Mouse (Mus musculus) bone marrow macrophage, adult 2 months (primary cell): ENCODE data around the gene Galnt6.

Experiments used
- CTCF ChIP-seq: IDR thresholded peaks from 2 replicates; pipeline ENCODE4 v1.5.1; 2012; ENCODE audit warnings: low read depth, mild to moderate bottlenecking, low read length, moderate library complexity
- POLR2A ChIP-seq: IDR thresholded peaks from 2 replicates; pipeline ENCODE4 v1.6.1; 2012; ENCODE audit warnings: mild to moderate bottlenecking, low read depth, low read length, borderline replicate concordance

DNA sequence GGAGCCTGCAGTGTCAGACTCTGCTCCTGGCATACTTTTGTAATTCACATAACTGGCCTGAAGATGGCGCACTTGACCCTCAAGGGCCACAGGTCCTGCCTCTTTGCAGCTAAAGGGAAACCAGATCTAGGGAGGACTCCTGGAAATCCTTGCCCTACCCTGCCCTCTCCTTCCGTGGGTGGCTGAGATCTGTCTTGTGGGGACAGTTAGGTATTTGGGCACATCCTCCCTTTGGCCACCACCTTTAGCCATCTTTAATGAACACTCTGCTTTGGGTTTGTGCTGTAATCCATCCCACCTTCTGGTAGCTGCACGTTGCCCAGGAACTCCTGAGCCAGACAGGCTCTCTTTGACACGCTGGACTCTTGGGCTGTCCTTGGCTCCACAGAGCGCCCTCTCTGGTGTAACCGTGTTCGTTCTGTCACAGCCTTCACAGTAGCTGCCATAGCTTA lies 28.4 kb upstream of the Galnt6 start:
- TF ChIP-seq CTCF (peak; percentile 62), POLR2A (no peak)
